Mouse (Mus musculus) gastrocnemius, postnatal 4 days (tissue): ENCODE data around the gene Ifit2. TPM values are rescaled to one million over a fixed set of nuclear protein-coding genes. Genes with fewer than 3 reads are reported as not detected.
"Not testable (repeated sequence)": the region's sequence is repeated elsewhere in the genome, so short reads cannot be mapped to it uniquely, and the experiment has no call there.

ENCODE experiments used
- DNase-seq, 2 experiments: peaks; one replicate each; pipeline ENCODE4 v3.0.0; 2021 to 2022; ENCODE audit warnings: low spot score in 2 of 2, mixed read lengths in 2 of 2
- total RNA-seq, 2 experiments: library from RNA; stranded (reverse); gene quantifications; 2 replicates each; pipeline ENCODE4 v1.2.3; 2021

Ifit2 gene
- total RNA-seq, 2 experiments from 2014 or later: 5.2 to 5.7 TPM

GRCm38 (mm10) chr19:34593456-34593855 is 43.0 kb downstream of the Ifit2 start:
- DNase-seq: no peak

DNA sequence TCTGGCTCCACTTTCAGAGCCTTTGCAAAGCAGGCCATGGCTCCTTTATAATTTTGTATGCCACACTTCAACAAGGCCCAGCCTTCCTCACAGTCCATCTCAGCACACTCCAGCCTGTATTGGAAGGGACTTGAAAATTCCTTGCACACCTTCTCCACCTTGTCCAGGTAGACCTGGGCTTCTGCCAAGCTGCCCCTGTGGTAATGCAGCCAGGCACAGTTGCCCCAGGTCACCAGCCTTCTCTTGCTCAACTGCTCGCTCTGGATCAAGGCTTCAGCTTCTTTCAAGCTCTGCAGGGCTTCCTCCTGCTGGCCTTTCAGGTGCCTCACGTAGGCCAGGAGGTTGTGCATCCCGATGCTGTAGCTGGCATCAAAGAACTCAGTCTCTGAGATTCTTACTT is 44.0 kb downstream of the Ifit2 start:
- DNase-seq: not testable (repeated sequence)

DNA sequence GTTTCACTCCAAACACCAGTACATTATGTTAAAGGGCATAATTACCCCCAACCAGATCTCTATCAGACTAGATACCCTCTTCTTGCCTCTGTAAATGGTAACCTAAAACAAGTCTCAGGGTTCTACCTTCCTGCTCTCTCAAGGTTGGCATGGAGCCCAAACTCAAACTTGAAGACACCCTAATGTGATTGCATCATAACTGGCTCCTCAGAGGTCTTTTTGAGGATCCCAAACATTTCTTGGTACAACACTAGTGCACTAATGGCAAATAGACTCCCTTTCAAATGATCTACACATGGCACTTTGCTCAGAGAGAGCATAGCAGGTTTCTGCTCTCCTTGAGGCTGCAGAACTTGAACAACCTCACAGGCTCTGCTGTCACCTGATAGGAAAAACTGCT is 46.3 kb downstream of the Ifit2 start:
- DNase-seq: no peak

DNA sequence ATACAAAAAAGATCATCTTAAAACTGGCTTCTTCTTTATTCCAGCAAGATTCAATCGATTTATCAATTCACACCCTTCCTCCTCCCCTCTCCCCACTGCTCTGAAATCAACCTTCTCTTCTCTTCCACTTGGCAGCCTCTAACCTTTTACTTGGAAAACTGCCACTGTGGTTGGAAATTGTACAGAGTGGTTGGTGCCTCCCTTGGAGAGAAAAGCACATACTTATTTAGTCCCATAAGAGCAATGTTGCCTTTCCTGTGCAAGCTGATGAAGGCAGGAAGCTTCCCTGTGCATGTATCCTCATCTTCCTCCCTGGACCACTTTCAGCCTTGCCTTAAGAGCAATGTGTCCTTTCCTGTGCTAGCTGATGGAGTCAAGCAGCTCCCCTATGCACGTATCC is 47.8 kb downstream of the Ifit2 start:
- no peak for DNase-seq

DNA sequence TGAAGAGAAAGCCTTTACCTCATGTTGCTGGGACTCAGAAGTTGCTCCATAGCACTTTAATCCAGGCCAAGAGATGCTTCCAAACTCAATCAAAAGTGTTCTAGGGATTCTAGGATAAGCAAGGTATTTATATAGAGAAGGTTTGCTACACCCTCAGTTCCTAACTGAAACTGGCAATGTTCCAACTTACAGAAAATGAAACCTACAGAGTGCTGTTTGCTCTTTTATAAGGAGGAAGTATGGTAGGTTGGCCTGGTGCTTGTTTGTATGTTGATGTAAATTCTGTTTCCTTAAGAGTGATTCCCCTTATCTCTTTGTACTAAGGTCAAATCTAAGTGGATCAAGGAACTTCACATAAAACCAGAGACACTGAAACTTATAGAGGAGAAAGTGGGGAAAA is 48.8 kb downstream of the Ifit2 start:
- DNase-seq: not testable (repeated sequence)

- not testable (repeated sequence) for DNase-seq
Observed at GRCm38 (mm10) chr19:34601888-34602287, 51.4 kb downstream of the Ifit2 start, which contains the start of gene Ifit1bl1. Ifit1bl1 (minus strand) TSS chr19:34601956.

DNA sequence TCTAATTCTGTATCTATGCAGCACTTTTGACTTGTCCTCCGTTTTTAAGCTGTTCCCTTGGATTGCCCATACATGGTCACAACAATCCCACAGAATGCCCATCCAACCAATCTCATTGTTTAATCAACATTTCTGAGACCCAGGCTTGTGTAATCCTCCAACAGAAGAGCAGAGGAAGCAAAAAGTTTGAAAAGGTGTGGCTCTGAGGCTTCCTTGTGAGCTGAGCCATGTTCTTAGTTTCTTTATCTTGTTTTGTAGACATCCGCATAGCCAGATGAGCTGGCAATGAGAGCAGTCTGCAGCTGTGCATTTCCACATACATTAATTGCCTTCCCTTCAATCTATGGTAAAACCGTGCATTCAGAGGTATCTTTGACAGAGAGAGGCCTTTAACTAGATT is 55.0 kb downstream of the Ifit2 start:
- DNase-seq: no peak

GRCm38 (mm10) chr19:34607237-34608051 is 57.0 kb downstream of the Ifit2 start, which contains the start of gene Ifit3b:
Ifit3b (plus strand) TSS chr19:34607970.
- not testable (repeated sequence) for DNase-seq

- DNase-seq: not testable (repeated sequence)
Observed at GRCm38 (mm10) chr19:34610118-34610517, 59.6 kb downstream of the Ifit2 start.

GRCm38 (mm10) chr19:34612243-34613001 is 61.9 kb downstream of the Ifit2 start:
- not testable (repeated sequence) for DNase-seq

DNA sequence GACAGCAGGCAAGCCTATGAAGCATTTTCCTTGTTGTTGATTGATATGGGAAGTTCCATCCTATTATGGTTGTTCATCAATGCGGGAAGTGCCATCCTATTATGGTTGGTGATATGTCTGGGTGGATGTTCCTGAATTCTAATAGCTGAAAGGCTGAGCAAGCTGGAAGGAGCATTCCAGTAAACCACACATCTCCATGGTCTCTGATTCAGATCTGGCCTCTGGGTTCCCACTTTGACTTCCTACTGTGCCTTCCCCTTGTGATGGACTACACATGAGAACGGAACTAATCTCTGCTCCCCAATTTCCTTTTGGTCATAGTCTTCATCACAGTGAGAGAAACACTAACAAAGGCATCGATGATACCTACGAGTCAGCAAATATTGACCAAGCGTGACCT is 70.4 kb downstream of the Ifit2 start:
- DNase-seq: no peak

DNA sequence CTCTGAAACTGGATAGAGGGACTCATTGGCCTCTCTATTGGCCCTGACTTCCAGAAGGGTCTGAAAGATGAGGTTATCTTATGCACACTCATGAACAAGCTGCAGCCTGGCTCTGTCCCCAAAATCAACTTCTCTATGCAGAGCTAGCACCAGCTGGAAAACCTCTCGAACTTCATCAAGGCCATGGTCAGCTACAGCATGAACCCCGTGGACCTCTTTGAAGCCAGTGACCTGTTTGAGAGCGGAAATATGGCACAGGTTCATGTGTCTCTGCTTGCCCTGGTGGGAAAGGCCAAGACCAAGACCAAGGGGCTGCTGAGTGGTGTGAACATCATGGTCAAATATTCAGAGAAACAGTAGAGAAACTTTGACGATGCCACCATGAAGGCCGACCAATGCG is 73.3 kb downstream of the Ifit2 start:
- no peak for DNase-seq

DNA sequence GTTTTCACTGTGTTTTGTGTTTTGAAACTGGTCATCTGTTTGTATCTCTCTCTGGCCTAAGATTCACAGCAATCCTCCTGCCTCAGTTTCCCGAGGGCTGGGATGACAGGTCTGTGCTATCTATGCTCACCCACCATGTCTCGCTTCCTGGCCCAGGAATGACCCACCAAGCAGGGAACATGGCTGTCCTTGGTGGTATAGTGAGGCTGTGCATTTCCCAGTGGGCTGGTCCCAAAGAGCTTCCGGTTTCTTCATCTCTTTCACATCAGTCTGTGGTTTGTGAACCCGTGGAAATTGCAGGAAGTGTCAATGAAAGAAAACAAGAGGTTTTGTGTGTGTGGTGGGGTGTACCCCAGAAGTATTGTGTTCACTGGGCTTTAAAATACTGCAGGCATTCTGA is 74.2 kb downstream of the Ifit2 start:
- no peak for DNase-seq

Other genes with a start within 250 kb of the Ifit2 start
- under 1 TPM; 0.44 to 0.66 TPM for gene Ch25h, start 75.5 kb upstream of the Ifit2 start, total RNA-seq
- gene Lipa, start 23.2 kb upstream of the Ifit2 start, total RNA-seq: 10 to 100 TPM; 20.3 to 20.6 TPM
- 1 to 10 TPM in 1 of 2 experiments, under 1 TPM in 1; 0.65 to 1.3 TPM for gene Ifit3, start 32.8 kb downstream of the Ifit2 start, total RNA-seq
- under 1 TPM in 1 of 2 experiments, not detected in 1; 0.44 TPM for gene Ifit1bl1, start 51.3 kb downstream of the Ifit2 start, total RNA-seq
- under 1 TPM; 0.34 to 0.37 TPM for gene Ifit3b, start 57.3 kb downstream of the Ifit2 start, total RNA-seq
- gene Ifit1bl2, start 90.0 kb downstream of the Ifit2 start, total RNA-seq: under 1 TPM in 1 of 2 experiments, not detected in 1; 0.10 TPM
- gene Ifit1, start 90.2 kb downstream of the Ifit2 start, total RNA-seq: under 1 TPM; 0.13 to 0.42 TPM
- 1 to 10 TPM; 3.6 to 3.8 TPM for gene Slc16a12, start 196.6 kb downstream of the Ifit2 start, total RNA-seq